Mouse (Mus musculus): ENCODE measurements at regions not wholly inside any gene's neighbourhood (a gene's known extent, or its start where the extent isn't known, plus 50 kb on each side); places are given as distances from the start of the nearest gene placed in this dataset.

GRCm38 (mm10) chr14:107068592-107068991 lies 962.6 kb downstream of the Trim52 start:
- TF ChIP-seq CTCF (conservative IDR thresholded peaks at IDR 0.05; ENCODE audit: low read length) (no peak), POU5F1 (IDR thresholded peaks at IDR 0.05; ENCODE audit: borderline replicate concordance, low read length) (no peak)

Data from E14TG2a.4 (cell line).